ENCODE assay signal across 8 mouse cellular contexts in the genomic region with DNA sequence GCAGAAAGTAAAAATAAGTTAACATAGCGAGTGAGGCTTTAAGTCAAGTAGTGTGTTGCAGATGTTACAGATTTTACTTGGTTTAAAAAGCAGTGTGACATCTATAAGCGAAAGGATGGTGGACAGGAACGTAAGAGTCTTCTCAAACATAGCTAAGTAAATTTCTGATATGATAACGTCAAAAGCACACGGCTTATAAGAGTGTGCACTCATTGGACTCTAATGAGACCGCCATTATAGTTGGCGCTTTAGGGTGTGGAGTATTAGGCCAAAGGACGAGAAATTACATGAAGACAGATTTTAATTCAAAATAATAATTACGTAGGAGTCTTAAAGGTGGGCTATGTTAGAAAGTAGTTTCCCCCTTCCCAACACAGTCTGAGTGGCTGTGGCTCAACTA. TPM values are rescaled to one million over a fixed set of nuclear protein-coding genes. Genes with fewer than 3 reads are reported as not detected.
DNase-seq lines count a peak whose midpoint lies in the region; ATAC-seq and TF ChIP-seq lines count a peak whose summit lies in the region.

No protein-coding gene starts in this region.

- peak overlapping the region; percentile 92 for H3K4me2 ChIP-seq in heart, embryonic 14.5 days (ENCODE audit: low read length)
- peak overlapping the region; percentile 99 for H3K4me2 ChIP-seq in liver, postnatal 0 days (ENCODE audit: low read depth, low read length)

- no peaks in the 10 kb centered on the region for H3K36me3 ChIP-seq in heart, embryonic 14.5 days (ENCODE audit: control insufficient read depth, insufficient read depth, low read length)
- H3K36me3 ChIP-seq in G1E (replicated peaks): peaks cover 19% of the 10 kb centered on the region
- H3K36me3 ChIP-seq in liver, postnatal 0 days (replicated peaks; ENCODE audit: insufficient read depth, low read length): no peaks in the 10 kb centered on the region

- H3K4me1 ChIP-seq in heart, embryonic 14.5 days (ENCODE audit: control insufficient read depth in 2 of 2, insufficient read depth in 2 of 2, low read length in 2 of 2): peaks cover 0 to 5% of the 10 kb centered on the region in 2 experiments; a peak in 2 of 4 replicates
- peaks cover 23% of the 10 kb centered on the region for H3K4me1 ChIP-seq in G1E (ENCODE audit: insufficient read depth, low read depth, low read length)
- peaks cover 14% of the 10 kb centered on the region for H3K4me1 ChIP-seq in liver, postnatal 0 days (ENCODE audit: insufficient read depth)

- H3K27ac ChIP-seq in heart, embryonic 14.5 days (replicated peaks in 1 of 2; ENCODE audit: control insufficient read depth in 1 of 2, insufficient read depth in 1 of 2, low read depth in 2 of 2, low read length in 2 of 2): no peak overlapping the region; a peak in 1 of 4 replicates
- H3K27ac ChIP-seq in liver, postnatal 0 days (ENCODE audit: low read depth): peak overlapping the region; percentile 66; the same call in 1 of the 2 replicates

- DNase-seq in heart, postnatal 25 days (ENCODE audit: low spot score): no peak
- no peak for DNase-seq in G1E (ENCODE audit: low spot score)
- DNase-seq in gonadal fat pad, adult 2 months (ENCODE audit: low read depth): peak; percentile 4
- no peak for DNase-seq in liver, postnatal 0 days
- no peak for DNase-seq in adrenal gland, postnatal 4 days (ENCODE audit: low spot score in 2 of 2)
- DNase-seq in left cerebral cortex, postnatal 4 days: no peak

- no peaks in the 10 kb centered on the region for H3K27me3 ChIP-seq in heart, embryonic 14.5 days (ENCODE audit: control insufficient read depth, insufficient read depth, low read length)
- H3K27me3 ChIP-seq in G1E (ENCODE audit: insufficient read depth, low read length): peaks cover 6% of the 10 kb centered on the region; the same call in 1 of the 2 replicates
- H3K27me3 ChIP-seq in liver, postnatal 0 days (ENCODE audit: insufficient read depth, low read length): 0 out of 2 replicates have a peak, but pooled peaks cover 3% of the 10 kb centered on the region

- no peak for ATAC-seq in heart, embryonic 14.5 days (ENCODE audit: insufficient number of reproducible peaks, insufficient read depth, low FRiP score, low read depth)
- no peak for ATAC-seq in G1E (ENCODE audit: extremely low read depth, insufficient number of reproducible peaks, low FRiP score, poor library complexity, severe bottlenecking)
- ATAC-seq in liver, postnatal 0 days: no peak
- no peak for ATAC-seq in frontal cortex, adult (ENCODE audit: low TSS enrichment)

- TF ChIP-seq EP300 in liver, postnatal 0 days (IDR thresholded peaks at IDR 0.05; ENCODE audit: low read depth): no peak

- peak overlapping the region; percentile 77 for H3K9ac ChIP-seq in heart, embryonic 14.5 days (ENCODE audit: low read length)
- peak overlapping the region; percentile 97 for H3K9ac ChIP-seq in liver, postnatal 0 days (replicated peaks)

- 39% methylated on average over 9 of the region's 9 CpGs for WGBS in heart, embryonic 14.5 days
- WGBS in liver, postnatal 0 days (ENCODE audit: insufficient replicate concordance): 43% methylated on average over 9 of the region's 9 CpGs

- peak overlapping the region; percentile 63 to 96; a peak in 3 of 4 replicates for H3K4me3 ChIP-seq in heart, embryonic 14.5 days (ENCODE audit: control insufficient read depth in 1 of 2, insufficient read depth in 1 of 2, low read depth in 1 of 2, low read length in 2 of 2)
- peak overlapping the region; percentile 99 for H3K4me3 ChIP-seq in G1E (ENCODE audit: low read depth, low read length)
- H3K4me3 ChIP-seq in liver, postnatal 0 days (ENCODE audit: low read depth, low read length): peak overlapping the region; percentile 99

- TF ChIP-seq CTCF in G1E (IDR thresholded peaks at IDR 0.05; ENCODE audit: low read depth, low read length): no peak
- no peak for TF ChIP-seq CTCF in liver, postnatal 0 days (IDR thresholded peaks at IDR 0.05; ENCODE audit: low read depth)

- H3K9me3 ChIP-seq in heart, embryonic 14.5 days (ENCODE audit: control insufficient read depth, low read length): no peaks in the 10 kb centered on the region
- no peaks in the 10 kb centered on the region for H3K9me3 ChIP-seq in G1E (replicated peaks)
- no peaks in the 10 kb centered on the region for H3K9me3 ChIP-seq in liver, postnatal 0 days (ENCODE audit: low read length)

- intact Hi-C loops in heart, postnatal 25 days (cut with DNase I): no loop called here
- intact Hi-C loops in left cerebral cortex, postnatal 4 days (cut with DNase I): no loop called here

RNA-seq across cellular contexts. Expression of a gene that starts 0.4 kb away (rescaled TPM):
- 28.6 and 29.8 TPM in 2 replicates for polyA plus RNA-seq in heart, embryonic 14.5 days (2014; fragmentation: Nextera tagmentation; extraction: Ambion mirVana)
- 10 to 100 TPM; 19.9 to 21.5 TPM for total RNA-seq in heart, postnatal 25 days (2021)
- total RNA-seq in G1E (2014; fragmentation: Nextera tagmentation) (26.8 and 28.8 TPM in 2 replicates), G1E (2017) (25.5 and 37.3 TPM in 2 replicates)
- 2.0 and 2.6 TPM in 2 replicates for polyA plus RNA-seq in G1E (2012)
- polyA plus RNA-seq in gonadal fat pad, adult 2 months (2012; rRNA removed): 31.9 and 32.8 TPM in 2 replicates
- polyA plus RNA-seq in liver, postnatal 0 days (2015; fragmentation: Nextera tagmentation; extraction: Ambion mirVana): 20.0 and 21.1 TPM in 2 replicates
- total RNA-seq in adrenal gland, postnatal 4 days (2021): 10 to 100 TPM; 29.1 to 34.6 TPM
- total RNA-seq in left cerebral cortex, postnatal 4 days (2021): 10 to 100 TPM; 36.0 to 42.8 TPM

RNA-seq across cellular contexts. Expression of a gene that starts 1.1 kb away (rescaled TPM):
- polyA plus RNA-seq in heart, embryonic 14.5 days (2014; fragmentation: Nextera tagmentation; extraction: Ambion mirVana): 40.1 and 43.4 TPM in 2 replicates
- total RNA-seq in heart, postnatal 25 days (2021): 10 to 100 TPM; 14.4 to 15.3 TPM
- total RNA-seq in G1E (2014; fragmentation: Nextera tagmentation): not detected in 2 replicates
- 0.05 TPM in 1 of 2 replicates, not detected in the other for total RNA-seq in G1E (2017)
- polyA plus RNA-seq in G1E (2012): 0.02 TPM in 2 replicates
- polyA plus RNA-seq in gonadal fat pad, adult 2 months (2012; rRNA removed): 8.9 and 15.8 TPM in 2 replicates
- polyA plus RNA-seq in liver, postnatal 0 days (2015; fragmentation: Nextera tagmentation; extraction: Ambion mirVana): 1.4 TPM in 2 replicates
- 1 to 10 TPM; 3.7 to 4.1 TPM for total RNA-seq in adrenal gland, postnatal 4 days (2021)
- total RNA-seq in left cerebral cortex, postnatal 4 days (2021): 1 to 10 TPM; 1.4 to 1.7 TPM

RNA-seq across cellular contexts. Expression of a gene that starts 20.2 kb away (rescaled TPM):
- polyA plus RNA-seq in heart, embryonic 14.5 days (2014; fragmentation: Nextera tagmentation; extraction: Ambion mirVana): 0.03 TPM in 1 of 2 replicates, not detected in the other
- under 1 TPM in 1 of 2 experiments, not detected in 1; 0.03 TPM for total RNA-seq in heart, postnatal 25 days (2021)
- total RNA-seq in G1E (2014; fragmentation: Nextera tagmentation) (not detected in 2 replicates), G1E (2017) (0.06 and 0.11 TPM in 2 replicates)
- not detected in 2 replicates for polyA plus RNA-seq in G1E (2012)
- 0.01 TPM in 1 of 2 replicates, not detected in the other for polyA plus RNA-seq in gonadal fat pad, adult 2 months (2012; rRNA removed)
- polyA plus RNA-seq in liver, postnatal 0 days (2015; fragmentation: Nextera tagmentation; extraction: Ambion mirVana): not detected in 2 replicates
- not detected for total RNA-seq in adrenal gland, postnatal 4 days (2021)
- total RNA-seq in left cerebral cortex, postnatal 4 days (2021): not detected
